Mouse (Mus musculus): Measurements from ENCODE around the gene Gm20605. TPM values are rescaled to one million over a fixed set of nuclear protein-coding genes. Genes with fewer than 3 reads are reported as not detected.

Gene Gm20605
- polyA plus RNA-seq, 1 experiment from 2014 or later, result 8.7 TPM

- H3K27ac ChIP-seq (ENCODE audit: low read length), result no peak overlapping the region
- WGBS, result 97% methylated on average over 8 of the region's 8 CpGs
- H3K9ac ChIP-seq (replicated peaks; ENCODE audit: low read depth, low read length), result no peak overlapping the region
- peaks cover 6% of the 10 kb centered on the region; the same call in 1 of the 2 replicates for H3K4me1 ChIP-seq (replicated peaks; ENCODE audit: control insufficient read depth, insufficient read depth, low read length)
- ATAC-seq, result no peak
- H3K4me2 ChIP-seq (ENCODE audit: low read length), result no peak overlapping the region
- no peaks in the 10 kb centered on the region for H3K27me3 ChIP-seq (replicated peaks; ENCODE audit: control insufficient read depth, insufficient read depth, low read length)
- no peaks in the 10 kb centered on the region for H3K36me3 ChIP-seq (ENCODE audit: control insufficient read depth, insufficient read depth)
- H3K4me3 ChIP-seq (replicated peaks; ENCODE audit: low read length), result no peak overlapping the region
- no peaks in the 10 kb centered on the region for H3K9me3 ChIP-seq (ENCODE audit: control insufficient read depth, low read length)
These were observed 45.8 kb downstream of the Gm20605 start for GRCm38 (mm10) chr5:137674786-137675185.

GRCm38 (mm10) chr5:137677859-137678258 is 48.9 kb downstream of the Gm20605 start:
- Histone ChIP-seq H3K36me3 (ENCODE audit: control insufficient read depth, insufficient read depth) (no peaks in the 10 kb centered on the region), H3K4me3 (replicated peaks; ENCODE audit: low read length) (no peak overlapping the region), H3K27me3 (replicated peaks; ENCODE audit: control insufficient read depth, insufficient read depth, low read length) (no peaks in the 10 kb centered on the region), H3K4me1 (replicated peaks; ENCODE audit: control insufficient read depth, insufficient read depth, low read length) (peaks cover 7% of the 10 kb centered on the region), H3K9ac (replicated peaks; ENCODE audit: low read depth, low read length) (no peak overlapping the region), H3K27ac (ENCODE audit: low read length) (no peak overlapping the region), H3K9me3 (ENCODE audit: control insufficient read depth, low read length) (no peaks in the 10 kb centered on the region), H3K4me2 (ENCODE audit: low read length) (no peak overlapping the region)
- WGBS, result 86% methylated on average over 8 of the region's 8 CpGs
- no peak for ATAC-seq

- H3K4me3 ChIP-seq (replicated peaks; ENCODE audit: low read length), result no peak overlapping the region
- H3K4me2 ChIP-seq (ENCODE audit: low read length), result no peak overlapping the region
- no peaks in the 10 kb centered on the region for H3K36me3 ChIP-seq (ENCODE audit: control insufficient read depth, insufficient read depth)
- H3K27ac ChIP-seq (ENCODE audit: low read length), result no peak overlapping the region
- WGBS, result 68% methylated on average over 3 of the region's 3 CpGs
- H3K27me3 ChIP-seq (replicated peaks; ENCODE audit: control insufficient read depth, insufficient read depth, low read length), result no peaks in the 10 kb centered on the region
- no peak overlapping the region for H3K9ac ChIP-seq (replicated peaks; ENCODE audit: low read depth, low read length)
- no peak for ATAC-seq
- H3K9me3 ChIP-seq (ENCODE audit: control insufficient read depth, low read length), result no peaks in the 10 kb centered on the region
- H3K4me1 ChIP-seq (replicated peaks; ENCODE audit: control insufficient read depth, insufficient read depth, low read length), result peaks cover 16% of the 10 kb centered on the region
These were observed 49.8 kb downstream of the Gm20605 start for GRCm38 (mm10) chr5:137678736-137679135.

GRCm38 (mm10) chr5:137679726-137680125 is 50.8 kb downstream of the Gm20605 start:
- no peak overlapping the region for H3K4me2 ChIP-seq (ENCODE audit: low read length)
- H3K36me3 ChIP-seq (ENCODE audit: control insufficient read depth, insufficient read depth), result no peaks in the 10 kb centered on the region
- 92% methylated on average over 4 of the region's 4 CpGs for WGBS
- no peak for ATAC-seq
- H3K9ac ChIP-seq (replicated peaks; ENCODE audit: low read depth, low read length), result no peak overlapping the region
- no peaks in the 10 kb centered on the region for H3K9me3 ChIP-seq (ENCODE audit: control insufficient read depth, low read length)
- H3K4me3 ChIP-seq (replicated peaks; ENCODE audit: low read length), result no peak overlapping the region
- H3K4me1 ChIP-seq (replicated peaks; ENCODE audit: control insufficient read depth, insufficient read depth, low read length), result peaks cover 18% of the 10 kb centered on the region
- H3K27ac ChIP-seq (ENCODE audit: low read length), result no peak overlapping the region
- no peaks in the 10 kb centered on the region for H3K27me3 ChIP-seq (replicated peaks; ENCODE audit: control insufficient read depth, insufficient read depth, low read length)

GRCm38 (mm10) chr5:137682526-137682925 is 53.6 kb downstream of the Gm20605 start:
- Histone ChIP-seq H3K27ac (ENCODE audit: low read length) (no peak overlapping the region), H3K4me1 (replicated peaks; ENCODE audit: control insufficient read depth, insufficient read depth, low read length) (peaks cover 22% of the 10 kb centered on the region), H3K27me3 (replicated peaks; ENCODE audit: control insufficient read depth, insufficient read depth, low read length) (no peaks in the 10 kb centered on the region), H3K9me3 (ENCODE audit: control insufficient read depth, low read length) (no peaks in the 10 kb centered on the region), H3K36me3 (ENCODE audit: control insufficient read depth, insufficient read depth) (no peaks in the 10 kb centered on the region), H3K9ac (replicated peaks; ENCODE audit: low read depth, low read length) (no peak overlapping the region), H3K4me2 (ENCODE audit: low read length) (peak overlapping the region; percentile 66), H3K4me3 (replicated peaks; ENCODE audit: low read length) (no peak overlapping the region)
- 57% methylated on average over 6 of the region's 6 CpGs for WGBS
- ATAC-seq, result no peak

GRCm38 (mm10) chr5:137683388-137684293 is 54.7 kb downstream of the Gm20605 start:
- 0 out of 2 replicates have a peak, but pooled peaks have one; percentile 1 for ATAC-seq
- Histone ChIP-seq H3K4me1 (replicated peaks; ENCODE audit: control insufficient read depth, insufficient read depth, low read length) (peaks cover 22% of the 10 kb centered on the region), H3K9me3 (ENCODE audit: control insufficient read depth, low read length) (no peaks in the 10 kb centered on the region), H3K27ac (ENCODE audit: low read length) (no peak overlapping the region; the same call in 1 of the 2 replicates), H3K4me2 (ENCODE audit: low read length) (peak overlapping the region; percentile 66), H3K27me3 (replicated peaks; ENCODE audit: control insufficient read depth, insufficient read depth, low read length) (no peaks in the 10 kb centered on the region), H3K9ac (replicated peaks; ENCODE audit: low read depth, low read length) (peak overlapping the region; percentile 73), H3K36me3 (ENCODE audit: control insufficient read depth, insufficient read depth) (no peaks in the 10 kb centered on the region), H3K4me3 (replicated peaks; ENCODE audit: low read length) (peak overlapping the region; percentile 81)
- 8% methylated on average over 28 of the region's 28 CpGs for WGBS

- Histone ChIP-seq H3K9me3 (ENCODE audit: control insufficient read depth, low read length) (no peaks in the 10 kb centered on the region), H3K27me3 (replicated peaks; ENCODE audit: control insufficient read depth, insufficient read depth, low read length) (no peaks in the 10 kb centered on the region), H3K36me3 (ENCODE audit: control insufficient read depth, insufficient read depth) (no peaks in the 10 kb centered on the region), H3K4me2 (ENCODE audit: low read length) (peak within 1 kb of the TSS; percentile 66), H3K27ac (ENCODE audit: low read length) (peak within 1 kb of the TSS; percentile 77), H3K4me1 (replicated peaks; ENCODE audit: control insufficient read depth, insufficient read depth, low read length) (peaks cover 22% of the 10 kb centered on the region), H3K4me3 (replicated peaks; ENCODE audit: low read length) (peak within 1 kb of the TSS; percentile 81), H3K9ac (replicated peaks; ENCODE audit: low read depth, low read length) (peak within 1 kb of the TSS; percentile 73)
- ATAC-seq, result peak; percentile 100
- WGBS, result under 1% methylated on average over 61 of the region's 62 CpGs
These were observed 55.5 kb downstream of the Gm20605 start, which contains the start of gene Agfg2 for GRCm38 (mm10) chr5:137684294-137685123. Gene Agfg2 (minus strand): TSS chr5:137684726.

- Histone ChIP-seq H3K27me3 (replicated peaks; ENCODE audit: control insufficient read depth, insufficient read depth, low read length) (no peaks in the 10 kb centered on the region), H3K4me3 (replicated peaks; ENCODE audit: low read length) (no peak overlapping the region), H3K36me3 (ENCODE audit: control insufficient read depth, insufficient read depth) (no peaks in the 10 kb centered on the region), H3K27ac (ENCODE audit: low read length) (no peak overlapping the region), H3K9ac (replicated peaks; ENCODE audit: low read depth, low read length) (no peak overlapping the region), H3K4me2 (ENCODE audit: low read length) (no peak overlapping the region), H3K4me1 (replicated peaks; ENCODE audit: control insufficient read depth, insufficient read depth, low read length) (peaks cover 22% of the 10 kb centered on the region), H3K9me3 (ENCODE audit: control insufficient read depth, low read length) (no peaks in the 10 kb centered on the region)
- no peak for ATAC-seq
- 98% methylated on average over 3 of the region's 3 CpGs for WGBS
These were observed 56.7 kb downstream of the Gm20605 start for GRCm38 (mm10) chr5:137685653-137686052.

Data from forebrain, embryonic 16.5 days (tissue).